In the genomic region with DNA sequence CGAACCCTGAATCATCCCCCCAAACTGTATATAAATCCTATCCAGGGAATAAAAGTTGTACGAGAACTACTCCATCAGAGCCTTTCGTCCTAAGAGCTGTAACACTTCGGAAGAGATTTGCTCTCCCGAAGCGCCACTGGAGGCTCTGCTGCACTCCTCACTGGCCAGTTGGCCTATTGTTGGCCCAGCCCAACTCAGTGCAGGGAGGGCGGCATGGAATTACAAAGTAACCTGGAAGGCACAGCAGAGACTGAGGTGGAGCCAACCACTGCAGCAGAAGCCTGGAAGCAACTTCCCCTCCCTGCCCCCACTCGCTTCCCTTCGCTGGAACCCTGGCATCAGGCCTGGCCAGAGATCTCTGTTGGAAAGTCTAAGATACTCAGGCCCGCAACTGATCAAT, we compare ENCODE assay signal across 33 mouse cellular contexts.
DNase-seq lines count a peak whose midpoint lies in the region; ATAC-seq lines count a peak whose summit lies in the region.
"Had no signal": no experiment of that assay in that cellular context is flagged by ENCODE, and none has a peak within 500 bp of the region (broad histone marks: within the 10 kb centered on the region; RNA-seq: fewer than 3 reads in every experiment).

No protein-coding gene starts in this region.

- H3K36me3 ChIP-seq in forebrain, embryonic 11.5 days (ENCODE audit: control insufficient read depth, insufficient read depth, low read length), result no peaks in the 10 kb centered on the region
- no peaks in the 10 kb centered on the region for H3K36me3 ChIP-seq in forebrain, embryonic 16.5 days (ENCODE audit: control insufficient read depth, insufficient read depth)
- no peaks in the 10 kb centered on the region for H3K36me3 ChIP-seq in midbrain, embryonic 11.5 days (ENCODE audit: control insufficient read depth, insufficient read depth, low read length)
- no peaks in the 10 kb centered on the region for H3K36me3 ChIP-seq in midbrain, embryonic 15.5 days (replicated peaks)
- H3K36me3 ChIP-seq: embryonic facial prominence, embryonic 12.5 days; forebrain, embryonic 15.5 days; heart, embryonic 13.5 days; hindbrain, embryonic 10.5 days; hindbrain, embryonic 15.5 days; limb, embryonic 12.5 days; liver, embryonic 15.5 days; midbrain, embryonic 12.5 days; neural tube, embryonic 15.5 days had no signal

- H3K27me3 ChIP-seq in forebrain, embryonic 11.5 days (ENCODE audit: control insufficient read depth, insufficient read depth, low read length), result no peaks in the 10 kb centered on the region
- no peaks in the 10 kb centered on the region for H3K27me3 ChIP-seq in forebrain, embryonic 16.5 days (replicated peaks; ENCODE audit: control insufficient read depth, insufficient read depth, low read length)
- H3K27me3 ChIP-seq in midbrain, embryonic 11.5 days (ENCODE audit: control insufficient read depth, insufficient read depth, low read length), result no peaks in the 10 kb centered on the region
- H3K27me3 ChIP-seq in midbrain, embryonic 15.5 days (replicated peaks), result no peaks in the 10 kb centered on the region
- H3K27me3 ChIP-seq: CH12.LX; embryonic facial prominence, embryonic 12.5 days; forebrain, embryonic 15.5 days; heart, embryonic 13.5 days; hindbrain, embryonic 15.5 days; limb, embryonic 12.5 days; liver, embryonic 15.5 days; midbrain, embryonic 12.5 days; neural tube, embryonic 15.5 days had no signal

- H3K27ac ChIP-seq in forebrain, embryonic 11.5 days (ENCODE audit: low read depth, low read length), result no peak overlapping the region
- H3K27ac ChIP-seq in forebrain, embryonic 16.5 days (ENCODE audit: low read length), result no peak overlapping the region
- no peak overlapping the region for H3K27ac ChIP-seq in midbrain, embryonic 11.5 days (ENCODE audit: low read depth, low read length)
- no peak overlapping the region for H3K27ac ChIP-seq in midbrain, embryonic 15.5 days
- H3K27ac ChIP-seq: embryonic facial prominence, embryonic 12.5 days; forebrain, embryonic 15.5 days; gastrocnemius, adult 2 months; heart, adult 2 months; heart, embryonic 13.5 days; hindbrain, embryonic 10.5 days; hindbrain, embryonic 15.5 days; limb, embryonic 12.5 days; liver, embryonic 15.5 days; midbrain, embryonic 12.5 days; neural tube, embryonic 15.5 days had no signal

- no peak overlapping the region for H3K4me2 ChIP-seq in forebrain, embryonic 11.5 days (ENCODE audit: low read depth, low read length, severe bottlenecking)
- H3K4me2 ChIP-seq in forebrain, embryonic 16.5 days (ENCODE audit: low read length), result no peak overlapping the region
- no peak overlapping the region for H3K4me2 ChIP-seq in midbrain, embryonic 11.5 days
- H3K4me2 ChIP-seq in midbrain, embryonic 15.5 days, result no peak overlapping the region
- H3K4me2 ChIP-seq: embryonic facial prominence, embryonic 12.5 days; forebrain, embryonic 15.5 days; heart, embryonic 13.5 days; hindbrain, embryonic 15.5 days; limb, embryonic 12.5 days; liver, embryonic 15.5 days; lung, embryonic 14.5 days; midbrain, embryonic 12.5 days; neural tube, embryonic 15.5 days had no signal

- ATAC-seq in forebrain, embryonic 11.5 days (replicated peaks; ENCODE audit: low FRiP score), result peak; percentile 57; the same call in 1 of the 2 replicates
- ATAC-seq in forebrain, embryonic 16.5 days, result no peak
- peak; percentile 43; the same call in 1 of the 2 replicates for ATAC-seq in midbrain, embryonic 11.5 days (ENCODE audit: low FRiP score)
- no peak for ATAC-seq in midbrain, embryonic 15.5 days (replicated peaks)
- ATAC-seq: forebrain, embryonic 15.5 days; Patski had no signal

- no peaks in the 10 kb centered on the region for H3K9me3 ChIP-seq in forebrain, embryonic 11.5 days (ENCODE audit: control insufficient read depth, low read length)
- H3K9me3 ChIP-seq in forebrain, embryonic 16.5 days (ENCODE audit: control insufficient read depth, low read length), result no peaks in the 10 kb centered on the region
- H3K9me3 ChIP-seq in midbrain, embryonic 11.5 days (ENCODE audit: control insufficient read depth, low read length), result no peaks in the 10 kb centered on the region
- H3K9me3 ChIP-seq in midbrain, embryonic 15.5 days, result no peaks in the 10 kb centered on the region
- H3K9me3 ChIP-seq: embryonic facial prominence, embryonic 12.5 days; forebrain, embryonic 15.5 days; heart, embryonic 13.5 days; hindbrain, embryonic 10.5 days; hindbrain, embryonic 15.5 days; limb, embryonic 12.5 days; liver, embryonic 15.5 days; midbrain, embryonic 12.5 days; neural tube, embryonic 15.5 days had no signal

- no peaks in the 10 kb centered on the region for H3K4me1 ChIP-seq in forebrain, embryonic 11.5 days (replicated peaks; ENCODE audit: control insufficient read depth, insufficient read depth, low read length)
- no peaks in the 10 kb centered on the region for H3K4me1 ChIP-seq in forebrain, embryonic 16.5 days (replicated peaks; ENCODE audit: control insufficient read depth, insufficient read depth, low read length)
- 0 out of 2 replicates have a peak, but pooled peaks cover 2% of the 10 kb centered on the region for H3K4me1 ChIP-seq in midbrain, embryonic 11.5 days (ENCODE audit: control insufficient read depth, insufficient read depth, low read length)
- H3K4me1 ChIP-seq in midbrain, embryonic 15.5 days, result no peaks in the 10 kb centered on the region
- H3K4me1 ChIP-seq: embryonic facial prominence, embryonic 12.5 days; forebrain, embryonic 15.5 days; heart, embryonic 13.5 days; hindbrain, embryonic 15.5 days; limb, embryonic 12.5 days; liver, embryonic 15.5 days; midbrain, embryonic 12.5 days; neural tube, embryonic 15.5 days had no signal

- WGBS in forebrain, embryonic 11.5 days, result 44% methylated on average over 10 of the region's 10 CpGs
- WGBS in forebrain, embryonic 16.5 days, result 47% methylated on average over 10 of the region's 10 CpGs
- WGBS in midbrain, embryonic 11.5 days, result 42% methylated on average over 10 of the region's 10 CpGs
- WGBS in midbrain, embryonic 15.5 days, result 41% methylated on average over 10 of the region's 10 CpGs

- no peak overlapping the region for H3K4me3 ChIP-seq in forebrain, embryonic 11.5 days (ENCODE audit: low read depth, low read length)
- no peak overlapping the region for H3K4me3 ChIP-seq in forebrain, embryonic 16.5 days (replicated peaks; ENCODE audit: low read length)
- no peak overlapping the region for H3K4me3 ChIP-seq in midbrain, embryonic 11.5 days (ENCODE audit: low read depth, low read length)
- no peak overlapping the region for H3K4me3 ChIP-seq in midbrain, embryonic 15.5 days
- H3K4me3 ChIP-seq: embryonic facial prominence, embryonic 12.5 days; forebrain, embryonic 15.5 days; gastrocnemius, adult 2 months; heart, adult 2 months; heart, embryonic 13.5 days; hindbrain, embryonic 10.5 days; hindbrain, embryonic 15.5 days; limb, embryonic 12.5 days; liver, embryonic 15.5 days; midbrain, embryonic 12.5 days; neural tube, embryonic 15.5 days had no signal

- H3K9ac ChIP-seq in forebrain, embryonic 11.5 days (ENCODE audit: low read length), result no peak overlapping the region
- no peak overlapping the region for H3K9ac ChIP-seq in forebrain, embryonic 16.5 days (replicated peaks; ENCODE audit: low read depth, low read length)
- H3K9ac ChIP-seq in midbrain, embryonic 11.5 days (ENCODE audit: low read length), result no peak overlapping the region
- no peak overlapping the region for H3K9ac ChIP-seq in midbrain, embryonic 15.5 days
- H3K9ac ChIP-seq: embryonic facial prominence, embryonic 12.5 days; forebrain, embryonic 15.5 days; heart, embryonic 13.5 days; hindbrain, embryonic 15.5 days; limb, embryonic 12.5 days; liver, embryonic 15.5 days; lung, embryonic 14.5 days; midbrain, embryonic 12.5 days; neural tube, embryonic 15.5 days had no signal

- no peak for DNase-seq in forebrain, embryonic 11.5 days (ENCODE audit: low spot score)
- no peak for DNase-seq in midbrain, embryonic 11.5 days (ENCODE audit: low spot score, missing footprints)
- DNase-seq in embryo, embryonic 10.5 days (ENCODE audit: low spot score), result peak; percentile 2
- DNase-seq in testis, postnatal 14 days (ENCODE audit: low spot score), result peak; percentile 9
- DNase-seq in adrenal gland, postnatal 4 days (ENCODE audit: low spot score in 2 of 2), result no peak
- no peak for DNase-seq in lung, postnatal 14 days
- DNase-seq: adrenal gland, postnatal 36 days; cerebellum, adult 11 months; cerebellum, adult 9-10 months; cerebellum, postnatal 36 days; gastrocnemius, adult 2 months; heart, adult 2 months; heart, postnatal 10 days; kidney, adult 18-20 months; kidney, postnatal 10 days; layer of hippocampus, adult 9-11 months; lung, embryonic 14.5 days; right cerebral cortex, adult 18-20 months; spleen, adult 18-20 months; thymus, postnatal 4 days had no signal

Comparison
In these comparisons a context has a peak if more than half of its experiments do, and no peak if none do; other contexts are left out.
1. ATAC-seq: peak in forebrain, embryonic 11.5 days (single experiment) and midbrain, embryonic 11.5 days (single experiment); none in forebrain, embryonic 16.5 days (single experiment) and midbrain, embryonic 15.5 days (single experiment).
2. DNase-seq: peak in embryo, embryonic 10.5 days (single experiment) and testis, postnatal 14 days (single experiment); none in forebrain, embryonic 11.5 days (single experiment), midbrain, embryonic 11.5 days (single experiment), adrenal gland, postnatal 4 days (0 of 2) and lung, postnatal 14 days (single experiment).